Mouse (Mus musculus): ENCODE results near the gene Armc3.

DNA sequence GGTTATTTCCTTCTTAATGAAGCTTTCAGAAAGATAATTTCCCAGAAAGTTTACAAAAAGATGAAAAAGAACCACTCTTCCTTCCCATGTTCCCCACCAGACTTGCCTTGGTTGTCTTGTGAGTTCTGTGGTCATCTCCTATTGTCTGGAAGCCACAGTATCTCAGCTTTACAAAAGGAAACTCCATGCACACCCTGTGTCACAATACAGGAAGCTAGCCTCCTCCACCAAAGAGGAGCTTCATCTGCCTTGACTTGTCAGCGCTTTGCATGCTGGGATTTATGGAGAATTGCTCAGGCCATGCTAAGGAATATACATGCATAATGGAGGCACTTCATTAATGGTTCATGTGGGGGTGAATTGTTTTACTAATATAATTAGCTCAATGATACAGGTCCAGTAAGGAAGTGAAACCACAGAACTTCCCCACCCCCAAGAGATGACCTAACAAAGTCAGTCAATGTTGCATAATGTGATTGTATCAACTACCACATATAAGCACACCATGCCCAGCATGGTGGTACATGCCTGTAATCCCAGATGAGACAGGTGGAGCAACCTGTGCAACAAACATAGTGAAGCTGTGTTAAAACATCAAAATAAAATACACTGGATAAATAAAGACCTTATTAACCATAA, 152.6 kb downstream of the Armc3 start:
- TF ChIP-seq TAL1 (IDR thresholded peaks at IDR 0.05; ENCODE audit: low read length) (no peak), GATA1 (IDR thresholded peaks at IDR 0.05; ENCODE audit: low read length) (no peak)
